Mouse (Mus musculus): ENCODE measurements around the gene Tcf7l2. TPM values are rescaled to one million over a fixed set of nuclear protein-coding genes. Genes with fewer than 3 reads are reported as not detected.
A peak's percentile ranks its signal among the peaks of the same experiment; 100 is the strongest.

Tcf7l2 gene
- total and polyA plus RNA-seq, 3 experiments: not detected

GRCm38 (mm10) chr19:55793029-55793428 lies 51.4 kb downstream of the Tcf7l2 start:
- H3K27ac ChIP-seq (ENCODE audit: insufficient read depth, low read depth): no peak overlapping the region
- H3K4me2 ChIP-seq (ENCODE audit: insufficient read depth, low read depth, poor library complexity, severe bottlenecking): peak overlapping the region; percentile 69
- no peak for DNase-seq (ENCODE audit: extremely low read depth)
- TF ChIP-seq BHLHE40 (IDR thresholded peaks at IDR 0.05; ENCODE audit: low read depth, low read length) (peak; percentile 77), UBTF (IDR thresholded peaks at IDR 0.05; ENCODE audit: low read depth, low read length) (no peak)
- dilution Hi-C loops (cut with MboI; ENCODE audit: extremely low pct_ligation_motif_present, extremely low pct_unique_long_range_greater_than_20kb, low sequenced_read_pairs) (no loop called here), in situ Hi-C loops (cut with MboI; ENCODE audit: low pct_ligation_motif_present, low pct_unique_long_range_greater_than_20kb, low sequenced_read_pairs) (no loop called here)
- H3K36me3 ChIP-seq (replicated peaks in 1 of 2; ENCODE audit: control insufficient read depth in 1 of 2, insufficient read depth in 1 of 2, low read length in 1 of 2): no peaks in the 10 kb centered on the region
- no peak overlapping the region for H3K9ac ChIP-seq (ENCODE audit: insufficient read depth, low read depth)
- H3K4me1 ChIP-seq (ENCODE audit: control insufficient read depth in 1 of 2, insufficient read depth in 2 of 2): peaks cover 21 to 42% of the 10 kb centered on the region in 2 experiments
- no peaks in the 10 kb centered on the region for H3K9me3 ChIP-seq (replicated peaks; ENCODE audit: low read length)
- no peaks in the 10 kb centered on the region for H3K79me2 ChIP-seq (replicated peaks; ENCODE audit: control insufficient read depth, extremely low read depth, insufficient read depth, poor library complexity, severe bottlenecking)
- H3K27me3 ChIP-seq (replicated peaks): peaks cover 65% of the 10 kb centered on the region
- H3K4me3 ChIP-seq (replicated peaks in 1 of 3; ENCODE audit: low read depth in 2 of 3, low read length in 2 of 3, poor library complexity in 1 of 3): peak overlapping the region in 2 of 3 experiments; percentile 18 to 19

GRCm38 (mm10) chr19:55794194-55794945 lies 52.8 kb downstream of the Tcf7l2 start:
- Histone ChIP-seq H3K4me2 (ENCODE audit: insufficient read depth, low read depth, poor library complexity, severe bottlenecking) (no peak overlapping the region), H3K9ac (ENCODE audit: insufficient read depth, low read depth) (no peak overlapping the region), H3K9me3 (replicated peaks; ENCODE audit: low read length) (no peaks in the 10 kb centered on the region), H3K79me2 (replicated peaks; ENCODE audit: control insufficient read depth, extremely low read depth, insufficient read depth, poor library complexity, severe bottlenecking) (no peaks in the 10 kb centered on the region), H3K27me3 (replicated peaks) (peaks cover 64% of the 10 kb centered on the region), H3K4me1 (ENCODE audit: control insufficient read depth in 1 of 2, insufficient read depth in 2 of 2) (peaks cover 20 to 40% of the 10 kb centered on the region in 2 experiments), H3K4me3 (replicated peaks in 1 of 3; ENCODE audit: low read depth in 2 of 3, low read length in 2 of 3, poor library complexity in 1 of 3) (no peak overlapping the region), H3K27ac (ENCODE audit: insufficient read depth, low read depth) (no peak overlapping the region), H3K36me3 (replicated peaks in 1 of 2; ENCODE audit: control insufficient read depth in 1 of 2, insufficient read depth in 1 of 2, low read length in 1 of 2) (no peaks in the 10 kb centered on the region)
- TF ChIP-seq NRF1 (IDR thresholded peaks at IDR 0.05; ENCODE audit: low read depth, low read length) (no peak), MAZ (IDR thresholded peaks at IDR 0.05; ENCODE audit: low read depth, low read length) (no peak), E2F4 (IDR thresholded peaks at IDR 0.05; ENCODE audit: insufficient replicate concordance, low read depth, low read length) (no peak), EP300 (IDR thresholded peaks at IDR 0.05; ENCODE audit: low read length) (no peak), TBP (conservative IDR thresholded peaks at IDR 0.05; ENCODE audit: low read depth, low read length) (no peak), MXI1 (IDR thresholded peaks at IDR 0.05; ENCODE audit: low read depth, low read length) (no peak), RAD21 (IDR thresholded peaks at IDR 0.05; ENCODE audit: low read depth, low read length) (no peak), MAX (IDR thresholded peaks at IDR 0.05; ENCODE audit: low read length) (no peak), PAX5 (IDR thresholded peaks at IDR 0.05; ENCODE audit: low read length) (no peak), SIN3A (IDR thresholded peaks at IDR 0.05; ENCODE audit: low read length) (no peak), NELFE (IDR thresholded peaks at IDR 0.05; ENCODE audit: low read depth, low read length) (no peak), ZNF384 (IDR thresholded peaks at IDR 0.05; ENCODE audit: low read depth, low read length) (no peak), BHLHE40 (IDR thresholded peaks at IDR 0.05; ENCODE audit: low read depth, low read length) (no peak), CHD1 (IDR thresholded peaks at IDR 0.05; ENCODE audit: low read depth, low read length) (no peak), ZMIZ1 (IDR thresholded peaks at IDR 0.05; ENCODE audit: low read depth, low read length) (no peak), ELF1 (IDR thresholded peaks at IDR 0.05; ENCODE audit: low read depth, low read length) (no peak), SMC3 (IDR thresholded peaks at IDR 0.05; ENCODE audit: low read depth, low read length) (no peak), CHD2 (IDR thresholded peaks at IDR 0.05; ENCODE audit: low read length) (no peak)
- in situ Hi-C loops (cut with MboI; ENCODE audit: low pct_ligation_motif_present, low pct_unique_long_range_greater_than_20kb, low sequenced_read_pairs): no loop called here
- no peak for DNase-seq (ENCODE audit: extremely low read depth)
- dilution Hi-C loops (cut with MboI; ENCODE audit: extremely low pct_ligation_motif_present, extremely low pct_unique_long_range_greater_than_20kb, low sequenced_read_pairs): no loop called here

Data from CH12.LX (cell line).